Mouse (Mus musculus): ENCODE data around the gene Dad1. TPM values are rescaled to one million over a fixed set of nuclear protein-coding genes. Genes with fewer than 3 reads are reported as not detected.
"Not testable (repeated sequence)": the region's sequence is repeated elsewhere in the genome, so short reads cannot be mapped to it uniquely, and the experiment has no call there.

Dad1 gene
- total and polyA plus RNA-seq, 3 experiments, result 186 to 320 TPM; not detected in 1

DNA sequence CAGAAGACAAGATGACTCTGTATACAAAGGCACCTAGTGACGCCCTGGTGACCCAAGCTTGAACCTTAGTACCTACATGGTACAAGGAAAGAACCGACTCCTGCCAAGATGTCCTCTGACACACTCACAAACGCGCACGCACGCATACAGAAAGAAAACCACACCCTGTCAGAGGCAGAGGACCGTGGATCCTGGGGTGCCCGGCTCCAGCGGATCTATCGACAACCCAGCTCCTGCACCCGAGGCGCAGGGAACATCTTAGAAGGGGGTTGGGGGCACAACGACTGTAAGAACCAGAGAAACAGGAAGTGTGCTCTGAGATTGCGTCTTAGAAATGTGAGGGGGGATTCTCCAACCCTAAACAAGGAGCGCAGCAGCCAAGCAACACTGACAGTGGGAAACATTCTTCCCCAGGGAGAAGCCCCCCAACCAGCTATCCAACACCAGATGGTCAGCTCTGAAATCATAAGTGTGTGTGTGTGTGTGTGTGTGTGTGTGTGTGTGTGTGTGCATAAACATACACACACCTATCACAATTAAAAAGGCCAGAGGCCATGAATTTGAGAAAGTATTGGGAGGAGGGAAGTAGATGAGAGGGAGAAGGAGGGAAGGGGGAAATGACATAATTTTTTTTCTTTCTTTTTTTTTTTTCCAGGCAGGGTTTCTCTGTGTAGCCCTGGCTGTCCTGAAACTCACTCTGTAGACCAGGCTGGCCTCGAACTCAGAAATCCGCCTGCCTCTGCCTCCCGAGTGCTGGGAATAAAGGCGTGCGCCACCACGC lies 22.5 kb downstream of the Dad1 start:
- Histone ChIP-seq H3K4me1 (ENCODE audit: control insufficient read depth in 1 of 2, insufficient read depth in 2 of 2, low read length in 2 of 2) (peaks cover 6 to 9% of the 10 kb centered on the region in 2 experiments), H3K36me3 (ENCODE audit: control insufficient read depth in 1 of 2, insufficient read depth in 2 of 2, low read length in 2 of 2) (peaks cover 0 to 7% of the 10 kb centered on the region in 2 experiments; a peak in 2 of 4 replicates), H3K27me3 (ENCODE audit: control insufficient read depth in 1 of 2, insufficient read depth in 2 of 2, low read length in 2 of 2) (no peaks in the 10 kb centered on the region), H3K79me2 (ENCODE audit: control insufficient read depth, insufficient read depth, low read length, poor library complexity) (no peaks in the 10 kb centered on the region), H3K9me3 (replicated peaks; ENCODE audit: insufficient read depth, low read length) (no peaks in the 10 kb centered on the region), H3K9ac (ENCODE audit: control insufficient read depth, low read depth, low read length, poor library complexity, severe bottlenecking) (no peak overlapping the region), H3K4me3 (ENCODE audit: control insufficient read depth in 1 of 2, insufficient read depth in 1 of 2, low read depth in 2 of 2, low read length in 2 of 2) (no peak overlapping the region), H3K27ac (ENCODE audit: control insufficient read depth, low read depth, low read length) (no peak overlapping the region)
- DNase-seq (ENCODE audit: low read depth, low spot score), result no peak
- TF ChIP-seq MAZ (IDR thresholded peaks at IDR 0.05; ENCODE audit: low read depth, low read length) (no peak), MYC (IDR thresholded peaks at IDR 0.05; ENCODE audit: low read depth, low read length) (no peak), KAT2A (conservative IDR thresholded peaks at IDR 0.05; ENCODE audit: low read depth, low read length) (no peak), MYB (IDR thresholded peaks at IDR 0.05; ENCODE audit: low read depth, low read length) (no peak), ELF1 (IDR thresholded peaks at IDR 0.05; ENCODE audit: low read depth, low read length) (no peak), SMC3 (IDR thresholded peaks at IDR 0.05; ENCODE audit: low read depth, low read length) (no peak), RCOR1 (IDR thresholded peaks at IDR 0.05; ENCODE audit: low read depth, low read length) (no peak), GATA1 (IDR thresholded peaks at IDR 0.05; ENCODE audit: low read depth, low read length) (no peak)

- H3K4me3 ChIP-seq (ENCODE audit: control insufficient read depth in 1 of 2, insufficient read depth in 1 of 2, low read depth in 2 of 2, low read length in 2 of 2), result no peak overlapping the region
- peaks cover 6 to 9% of the 10 kb centered on the region in 2 experiments for H3K4me1 ChIP-seq (ENCODE audit: control insufficient read depth in 1 of 2, insufficient read depth in 2 of 2, low read length in 2 of 2)
- no peak for TF ChIP-seq BHLHE40 (IDR thresholded peaks at IDR 0.05; ENCODE audit: borderline replicate concordance, low read depth, low read length)
- no peak for TF ChIP-seq MAZ (IDR thresholded peaks at IDR 0.05; ENCODE audit: low read depth, low read length)
- no peak for TF ChIP-seq POLR2AphosphoS2 (IDR thresholded peaks at IDR 0.05; ENCODE audit: low read length)
- TF ChIP-seq POLR2AphosphoS5 (IDR thresholded peaks at IDR 0.05; ENCODE audit: borderline replicate concordance, low read depth, low read length), result no peak
- no peak for TF ChIP-seq POLR2A (IDR thresholded peaks at IDR 0.05; ENCODE audit: control insufficient read depth in 1 of 2, insufficient read depth in 1 of 2, low read depth in 1 of 2, low read length in 2 of 2, poor library complexity in 1 of 2)
- TF ChIP-seq SMC3 (IDR thresholded peaks at IDR 0.05; ENCODE audit: low read depth, low read length), result no peak
- TF ChIP-seq ZMIZ1 (IDR thresholded peaks at IDR 0.05; ENCODE audit: low read depth, low read length), result no peak
- no peak for TF ChIP-seq GABPA (IDR thresholded peaks at IDR 0.05; ENCODE audit: low read depth, low read length)
- TF ChIP-seq CHD2 (IDR thresholded peaks at IDR 0.05; ENCODE audit: low read length), result no peak
- TF ChIP-seq MAX (IDR thresholded peaks at IDR 0.05; ENCODE audit: low read length), result no peak
- no peak for TF ChIP-seq ELF1 (IDR thresholded peaks at IDR 0.05; ENCODE audit: low read depth, low read length)
- TF ChIP-seq MYB (IDR thresholded peaks at IDR 0.05; ENCODE audit: low read depth, low read length), result no peak
- no peaks in the 10 kb centered on the region for H3K9me3 ChIP-seq (replicated peaks; ENCODE audit: insufficient read depth, low read length)
- no peak overlapping the region for H3K9ac ChIP-seq (ENCODE audit: control insufficient read depth, low read depth, low read length, poor library complexity, severe bottlenecking)
- no peaks in the 10 kb centered on the region for H3K79me2 ChIP-seq (ENCODE audit: control insufficient read depth, insufficient read depth, low read length, poor library complexity)
- H3K27ac ChIP-seq (ENCODE audit: control insufficient read depth, low read depth, low read length), result no peak overlapping the region
- H3K27me3 ChIP-seq (ENCODE audit: control insufficient read depth in 1 of 2, insufficient read depth in 2 of 2, low read length in 2 of 2), result no peaks in the 10 kb centered on the region
- DNase-seq (ENCODE audit: low read depth, low spot score), result no peak
- peaks cover 0 to 7% of the 10 kb centered on the region in 2 experiments; a peak in 2 of 4 replicates for H3K36me3 ChIP-seq (ENCODE audit: control insufficient read depth in 1 of 2, insufficient read depth in 2 of 2, low read length in 2 of 2)
These were observed 23.2 kb downstream of the Dad1 start for GRCm38 (mm10) chr14:54230638-54231150.

DNA sequence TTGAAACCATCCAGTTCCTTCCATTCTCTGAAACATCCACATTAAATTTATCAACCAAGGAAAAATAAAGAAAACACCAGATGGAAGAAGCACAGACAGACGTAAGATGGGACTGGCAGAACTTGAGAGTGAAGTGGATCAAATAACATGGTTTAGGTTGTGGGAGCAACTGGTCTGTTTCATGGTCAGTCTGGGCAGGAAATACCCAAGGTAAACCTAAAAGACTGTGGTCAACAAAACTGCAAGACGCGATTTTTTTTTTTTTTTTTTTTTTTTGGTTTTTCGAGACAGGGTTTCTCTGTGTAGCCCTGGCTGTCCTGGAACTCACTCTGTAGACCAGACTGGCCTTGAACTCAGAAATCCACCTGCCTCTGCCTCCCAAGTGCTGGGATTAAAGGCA lies 24.1 kb downstream of the Dad1 start:
- H3K36me3 ChIP-seq (ENCODE audit: control insufficient read depth in 1 of 2, insufficient read depth in 2 of 2, low read length in 2 of 2); H3K27me3 ChIP-seq (ENCODE audit: control insufficient read depth in 1 of 2, insufficient read depth in 2 of 2, low read length in 2 of 2); H3K79me2 ChIP-seq (ENCODE audit: control insufficient read depth, insufficient read depth, low read length, poor library complexity); H3K27ac ChIP-seq (ENCODE audit: control insufficient read depth, low read depth, low read length); DNase-seq (ENCODE audit: low read depth, low spot score); H3K4me1 ChIP-seq (ENCODE audit: control insufficient read depth in 1 of 2, insufficient read depth in 2 of 2, low read length in 2 of 2); H3K4me3 ChIP-seq (ENCODE audit: control insufficient read depth in 1 of 2, insufficient read depth in 1 of 2, low read depth in 2 of 2, low read length in 2 of 2); H3K9ac ChIP-seq (ENCODE audit: control insufficient read depth, low read depth, low read length, poor library complexity, severe bottlenecking); H3K9me3 ChIP-seq (replicated peaks; ENCODE audit: insufficient read depth, low read length): not testable (repeated sequence)
